Mouse (Mus musculus): ENCODE data around the gene Zfr.

- TF ChIP-seq GATA1 (IDR thresholded peaks at IDR 0.05; ENCODE audit: borderline replicate concordance, low read length) (no peak), FLI1 (IDR thresholded peaks at IDR 0.05; ENCODE audit: low read length) (no peak)
Observed at GRCm38 (mm10) chr15:12088091-12088490, 29.5 kb upstream of the Zfr start.

Measured in megakaryocyte, embryonic 14.5 days (primary cell).